Mouse (Mus musculus): ENCODE measurements at regions not wholly inside any gene's neighbourhood (a gene's known extent, or its start where the extent isn't known, plus 50 kb on each side); places are given as distances from the start of the nearest gene placed in this dataset.
"Not testable (repeated sequence)": the region's sequence is repeated elsewhere in the genome, so short reads cannot be mapped to it uniquely, and the experiment has no call there.

GRCm38 (mm10) chr3:22285904-22286303, 209.5 kb downstream of the Tbl1xr1 start:
- ATAC-seq (ENCODE audit: low read depth): no peak
- Histone ChIP-seq H3K27ac (ENCODE audit: low read depth, low read length) (no peak overlapping the region), H3K9ac (replicated peaks; ENCODE audit: low read depth, low read length) (no peak overlapping the region), H3K4me2 (ENCODE audit: low read depth, low read length) (no peak overlapping the region), H3K27me3 (ENCODE audit: control insufficient read depth, insufficient read depth, low read length) (no peaks in the 10 kb centered on the region), H3K9me3 (ENCODE audit: control insufficient read depth, low read length) (no peaks in the 10 kb centered on the region), H3K4me3 (ENCODE audit: low read depth, low read length) (no peak overlapping the region), H3K36me3 (ENCODE audit: control insufficient read depth, insufficient read depth, low read length) (no peaks in the 10 kb centered on the region), H3K4me1 (ENCODE audit: control insufficient read depth, insufficient read depth, low read length) (no peaks in the 10 kb centered on the region)
- WGBS: 71% methylated on average over 2 of the region's 2 CpGs

DNA sequence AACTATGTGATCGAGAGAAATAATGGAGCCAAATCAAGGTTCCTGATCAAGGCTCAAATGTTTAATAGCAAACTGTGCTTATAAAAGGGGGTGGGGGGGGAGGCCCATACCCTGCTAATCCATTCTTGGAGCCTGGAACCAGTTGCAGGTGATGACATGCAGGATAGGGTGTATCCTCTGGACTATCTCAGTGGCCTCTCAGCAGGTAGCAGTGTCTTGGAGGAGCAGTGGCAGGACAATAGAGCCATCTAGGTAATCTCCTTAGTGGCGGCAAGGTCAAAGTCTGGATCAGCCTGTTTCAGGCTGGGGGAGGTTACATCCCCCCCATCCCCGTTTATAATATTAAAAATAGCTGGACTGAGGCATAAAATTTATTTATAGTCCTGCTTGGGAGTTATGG, 217.0 kb downstream of the Tbl1xr1 start:
- ATAC-seq (ENCODE audit: low read depth): no peak
- Histone ChIP-seq H3K9ac (replicated peaks; ENCODE audit: low read depth, low read length) (no peak overlapping the region), H3K4me2 (ENCODE audit: low read depth, low read length) (no peak overlapping the region), H3K4me3 (ENCODE audit: low read depth, low read length) (no peak overlapping the region), H3K4me1 (ENCODE audit: control insufficient read depth, insufficient read depth, low read length) (no peaks in the 10 kb centered on the region), H3K9me3 (ENCODE audit: control insufficient read depth, low read length) (no peaks in the 10 kb centered on the region), H3K36me3 (ENCODE audit: control insufficient read depth, insufficient read depth, low read length) (no peaks in the 10 kb centered on the region), H3K27me3 (ENCODE audit: control insufficient read depth, insufficient read depth, low read length) (no peaks in the 10 kb centered on the region), H3K27ac (ENCODE audit: low read depth, low read length) (no peak overlapping the region)
- WGBS: 75% methylated on average over 3 of the region's 3 CpGs

DNA sequence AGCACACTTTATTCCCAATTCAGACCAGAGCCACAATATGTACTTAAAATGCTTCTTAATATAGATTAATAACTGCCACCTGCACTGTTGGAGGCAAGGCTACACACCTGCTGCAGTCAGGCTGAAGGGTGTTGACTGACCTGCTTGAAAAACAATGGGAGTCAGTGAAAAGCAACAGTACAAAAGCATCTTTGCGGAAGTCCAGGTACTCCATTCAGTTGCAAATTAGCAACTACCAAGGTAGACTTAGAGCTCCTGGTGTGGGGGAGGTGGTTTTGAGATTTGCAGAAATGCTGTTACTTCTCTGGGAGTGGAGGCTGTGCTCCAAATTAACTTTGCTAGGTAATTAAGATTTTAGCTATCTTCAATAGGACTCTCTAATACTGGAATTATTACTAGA, 217.6 kb downstream of the Tbl1xr1 start:
- H3K27me3 ChIP-seq (ENCODE audit: control insufficient read depth, insufficient read depth, low read length); H3K4me2 ChIP-seq (ENCODE audit: low read depth, low read length); H3K4me3 ChIP-seq (ENCODE audit: low read depth, low read length); H3K27ac ChIP-seq (ENCODE audit: low read depth, low read length); H3K9me3 ChIP-seq (ENCODE audit: control insufficient read depth, low read length); H3K4me1 ChIP-seq (ENCODE audit: control insufficient read depth, insufficient read depth, low read length); ATAC-seq (ENCODE audit: low read depth); H3K36me3 ChIP-seq (ENCODE audit: control insufficient read depth, insufficient read depth, low read length); H3K9ac ChIP-seq (replicated peaks; ENCODE audit: low read depth, low read length): not testable (repeated sequence)
- WGBS: 97% methylated on average over 1 of the region's 1 CpGs

DNA sequence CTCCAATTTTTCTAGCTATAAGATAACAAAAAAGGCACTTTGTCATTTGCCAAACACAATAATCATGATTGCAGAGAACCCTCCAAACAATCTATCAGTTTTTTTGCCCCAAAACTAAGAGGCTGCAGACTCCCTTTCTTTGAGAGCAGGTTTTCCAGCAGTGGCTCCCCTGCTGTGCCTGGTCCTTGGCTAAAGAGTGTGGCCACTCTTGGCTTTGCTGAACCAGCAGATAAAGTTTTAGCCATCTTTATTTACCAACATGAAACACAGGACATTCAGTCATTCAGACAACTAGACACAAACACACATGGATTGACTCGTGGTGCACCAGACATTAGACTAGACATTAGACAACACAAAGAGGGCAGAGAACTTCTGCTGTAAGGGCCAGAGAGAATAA, 220.5 kb downstream of the Tbl1xr1 start:
- 90% methylated on average over 1 of the region's 1 CpGs for WGBS
- not testable (repeated sequence) for H3K27ac ChIP-seq (ENCODE audit: low read depth, low read length); H3K9ac ChIP-seq (replicated peaks; ENCODE audit: low read depth, low read length); H3K9me3 ChIP-seq (ENCODE audit: control insufficient read depth, low read length); H3K36me3 ChIP-seq (ENCODE audit: control insufficient read depth, insufficient read depth, low read length); H3K4me2 ChIP-seq (ENCODE audit: low read depth, low read length); H3K27me3 ChIP-seq (ENCODE audit: control insufficient read depth, insufficient read depth, low read length); H3K4me1 ChIP-seq (ENCODE audit: control insufficient read depth, insufficient read depth, low read length); H3K4me3 ChIP-seq (ENCODE audit: low read depth, low read length); ATAC-seq (ENCODE audit: low read depth)

GRCm38 (mm10) chr3:22297831-22298230, 221.4 kb downstream of the Tbl1xr1 start:
- WGBS: 89% methylated on average over 1 of the region's 1 CpGs
- not testable (repeated sequence) for H3K27me3 ChIP-seq (ENCODE audit: control insufficient read depth, insufficient read depth, low read length)

DNA sequence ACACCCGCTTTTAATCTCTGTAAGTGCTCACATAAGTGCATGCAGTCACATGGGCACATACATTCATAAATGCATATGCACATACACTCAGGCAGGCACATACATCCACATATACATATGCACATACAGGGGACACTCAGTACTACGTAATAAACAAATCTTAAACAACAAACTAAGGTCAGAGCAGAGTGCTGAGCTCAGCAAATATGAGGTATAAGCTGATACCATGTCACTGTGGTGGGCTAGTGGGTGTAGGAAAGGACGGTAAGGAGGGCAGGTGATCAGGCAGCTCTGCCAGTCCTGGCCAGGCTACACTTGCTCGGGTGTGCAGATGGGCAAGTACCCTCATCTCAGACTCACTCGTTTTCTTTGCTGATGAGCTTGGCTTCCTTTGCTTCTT, 224.1 kb downstream of the Tbl1xr1 start:
- H3K27me3 ChIP-seq (ENCODE audit: control insufficient read depth, insufficient read depth, low read length): no peaks in the 10 kb centered on the region
- no peaks in the 10 kb centered on the region for H3K4me1 ChIP-seq (ENCODE audit: control insufficient read depth, insufficient read depth, low read length)
- no peaks in the 10 kb centered on the region for H3K9me3 ChIP-seq (ENCODE audit: control insufficient read depth, low read length)
- H3K27ac ChIP-seq (ENCODE audit: low read depth, low read length): no peak overlapping the region
- no peak overlapping the region for H3K9ac ChIP-seq (replicated peaks; ENCODE audit: low read depth, low read length)
- ATAC-seq (ENCODE audit: low read depth): no peak
- H3K4me2 ChIP-seq (ENCODE audit: low read depth, low read length): no peak overlapping the region
- H3K36me3 ChIP-seq (ENCODE audit: control insufficient read depth, insufficient read depth, low read length): no peaks in the 10 kb centered on the region
- H3K4me3 ChIP-seq (ENCODE audit: low read depth, low read length): no peak overlapping the region
- 88% methylated on average over 5 of the region's 5 CpGs for WGBS

More at GRCm38 (mm10) chr3:22297831-22298230, 221.4 kb downstream of the Tbl1xr1 start:
- not testable (repeated sequence) for H3K4me2 ChIP-seq (ENCODE audit: low read depth, low read length); H3K4me3 ChIP-seq (ENCODE audit: low read depth, low read length); H3K27ac ChIP-seq (ENCODE audit: low read depth, low read length); H3K4me1 ChIP-seq (ENCODE audit: control insufficient read depth, insufficient read depth, low read length); H3K9me3 ChIP-seq (ENCODE audit: control insufficient read depth, low read length); ATAC-seq (ENCODE audit: low read depth); H3K9ac ChIP-seq (replicated peaks; ENCODE audit: low read depth, low read length); H3K36me3 ChIP-seq (ENCODE audit: control insufficient read depth, insufficient read depth, low read length)

DNA sequence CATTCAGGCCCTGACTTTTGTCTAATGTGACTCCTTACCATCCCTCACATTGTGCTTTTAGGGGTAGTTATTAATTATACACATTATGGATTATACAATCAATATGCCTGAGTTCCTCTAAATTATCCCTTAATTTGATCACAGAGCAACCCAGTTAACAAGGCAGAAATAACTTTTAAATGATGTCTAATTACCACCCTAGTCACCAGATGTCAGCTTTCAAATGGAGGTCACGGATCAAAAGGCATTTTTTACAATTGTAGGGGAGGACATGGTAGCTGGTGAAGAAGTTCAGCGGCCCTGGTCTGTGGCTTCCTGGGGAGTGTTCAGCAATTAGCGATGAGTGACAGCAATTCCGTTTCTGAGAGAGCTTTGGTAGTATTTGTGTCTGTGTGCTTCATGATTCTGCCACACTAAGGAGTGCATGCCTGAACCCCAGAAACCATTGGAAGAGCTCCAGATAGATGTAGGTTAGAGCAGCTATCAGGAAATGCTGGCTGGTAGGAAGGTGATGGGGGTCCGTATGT, 225.6 kb downstream of the Tbl1xr1 start:
- H3K27ac ChIP-seq (ENCODE audit: low read depth, low read length): no peak overlapping the region
- 67% methylated on average over 5 of the region's 5 CpGs for WGBS
- H3K4me3 ChIP-seq (ENCODE audit: low read depth, low read length): no peak overlapping the region
- ATAC-seq (ENCODE audit: low read depth): no peak
- H3K9ac ChIP-seq (replicated peaks; ENCODE audit: low read depth, low read length): no peak overlapping the region
- H3K36me3 ChIP-seq (ENCODE audit: control insufficient read depth, insufficient read depth, low read length): no peaks in the 10 kb centered on the region
- H3K27me3 ChIP-seq (ENCODE audit: control insufficient read depth, insufficient read depth, low read length): no peaks in the 10 kb centered on the region
- H3K4me2 ChIP-seq (ENCODE audit: low read depth, low read length): no peak overlapping the region
- H3K9me3 ChIP-seq (ENCODE audit: control insufficient read depth, low read length): no peaks in the 10 kb centered on the region
- no peaks in the 10 kb centered on the region for H3K4me1 ChIP-seq (ENCODE audit: control insufficient read depth, insufficient read depth, low read length)

DNA sequence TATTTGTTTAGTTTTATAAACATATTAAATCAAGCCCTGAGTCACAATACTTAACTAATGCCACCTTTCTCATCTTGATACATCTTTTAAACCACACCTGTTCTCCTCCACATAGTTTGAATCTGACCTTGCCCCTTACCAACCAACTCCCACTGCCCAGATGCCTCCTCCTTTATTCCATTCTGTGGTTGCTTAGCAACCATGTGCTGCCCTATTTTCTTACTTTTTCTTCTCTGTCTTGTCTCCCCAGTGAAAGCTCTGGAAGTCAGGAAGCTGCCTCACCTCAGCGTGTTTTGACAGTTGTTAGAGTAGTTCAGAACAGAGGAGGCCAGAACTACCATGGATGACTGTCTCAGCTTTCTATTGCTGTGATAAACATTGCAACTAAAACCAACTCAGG, 227.7 kb downstream of the Tbl1xr1 start:
- no peaks in the 10 kb centered on the region for H3K27me3 ChIP-seq (ENCODE audit: control insufficient read depth, insufficient read depth, low read length)
- no peak overlapping the region for H3K4me3 ChIP-seq (ENCODE audit: low read depth, low read length)
- no peaks in the 10 kb centered on the region for H3K4me1 ChIP-seq (ENCODE audit: control insufficient read depth, insufficient read depth, low read length)
- no peaks in the 10 kb centered on the region for H3K9me3 ChIP-seq (ENCODE audit: control insufficient read depth, low read length)
- H3K36me3 ChIP-seq (ENCODE audit: control insufficient read depth, insufficient read depth, low read length): no peaks in the 10 kb centered on the region
- H3K9ac ChIP-seq (replicated peaks; ENCODE audit: low read depth, low read length): no peak overlapping the region
- WGBS: 24% methylated on average over 1 of the region's 1 CpGs
- H3K4me2 ChIP-seq (ENCODE audit: low read depth, low read length): no peak overlapping the region
- H3K27ac ChIP-seq (ENCODE audit: low read depth, low read length): no peak overlapping the region
- ATAC-seq (ENCODE audit: low read depth): no peak

- ATAC-seq (ENCODE audit: low read depth): no peak
- H3K4me3 ChIP-seq (ENCODE audit: low read depth, low read length): no peak overlapping the region
- no peaks in the 10 kb centered on the region for H3K27me3 ChIP-seq (ENCODE audit: control insufficient read depth, insufficient read depth, low read length)
- WGBS: 78% methylated on average over 4 of the region's 4 CpGs
- H3K36me3 ChIP-seq (ENCODE audit: control insufficient read depth, insufficient read depth, low read length): no peaks in the 10 kb centered on the region
- no peaks in the 10 kb centered on the region for H3K4me1 ChIP-seq (ENCODE audit: control insufficient read depth, insufficient read depth, low read length)
- H3K9me3 ChIP-seq (ENCODE audit: control insufficient read depth, low read length): no peaks in the 10 kb centered on the region
- no peak overlapping the region for H3K27ac ChIP-seq (ENCODE audit: low read depth, low read length)
- no peak overlapping the region for H3K4me2 ChIP-seq (ENCODE audit: low read depth, low read length)
- H3K9ac ChIP-seq (replicated peaks; ENCODE audit: low read depth, low read length): no peak overlapping the region
Observed at GRCm38 (mm10) chr3:22306624-22307023, 230.2 kb downstream of the Tbl1xr1 start.

- Histone ChIP-seq H3K9ac (replicated peaks; ENCODE audit: low read depth, low read length) (no peak overlapping the region), H3K4me2 (ENCODE audit: low read depth, low read length) (no peak overlapping the region), H3K9me3 (ENCODE audit: control insufficient read depth, low read length) (no peaks in the 10 kb centered on the region), H3K27ac (ENCODE audit: low read depth, low read length) (no peak overlapping the region), H3K36me3 (ENCODE audit: control insufficient read depth, insufficient read depth, low read length) (no peaks in the 10 kb centered on the region), H3K27me3 (ENCODE audit: control insufficient read depth, insufficient read depth, low read length) (no peaks in the 10 kb centered on the region), H3K4me3 (ENCODE audit: low read depth, low read length) (no peak overlapping the region), H3K4me1 (ENCODE audit: control insufficient read depth, insufficient read depth, low read length) (no peaks in the 10 kb centered on the region)
- WGBS: 11% methylated on average over 4 of the region's 4 CpGs
- peak; percentile 68; the same call in 1 of the 2 replicates for ATAC-seq (ENCODE audit: low read depth)
Observed at GRCm38 (mm10) chr3:22308962-22309361, 232.5 kb downstream of the Tbl1xr1 start.

Data from neural tube, embryonic 14.5 days (tissue).